Mouse (Mus musculus) embryonic facial prominence, embryonic 14.5 days (tissue): ENCODE measurements around the gene Hspb1. TPM values are rescaled to one million over a fixed set of nuclear protein-coding genes. Genes with fewer than 3 reads are reported as not detected.

Experiments
- ATAC-seq: fragments of 200-750 bp; cut with Nextera tagmentation; 2 replicates; pipeline ENCODE4 v1.8.0; 2017; ENCODE audit warnings: low read depth, moderate number of reproducible peaks, moderate TSS enrichment
- DNase-seq: peaks from one replicate; pipeline ENCODE4 v3.0.0-alpha.2; 2015; ENCODE audit warnings: low spot score
- H3K27ac ChIP-seq: fragments of 300-500 bp; sonication (generic); replicated peaks from 2 replicates; pipeline ENCODE4 v1.5.1; 2014; ENCODE audit warnings: low read depth, mild to moderate bottlenecking, low read length, moderate library complexity
- H3K27me3 ChIP-seq: fragments of 300-500 bp; sonication (generic); replicated peaks from 2 replicates; pipeline ENCODE4 v1.6.1; 2014; ENCODE audit warnings: low read length; ENCODE audit not compliant: control insufficient read depth, insufficient read depth
- H3K36me3 ChIP-seq: fragments of 300-500 bp; sonication (generic); 2 replicates; pipeline ENCODE4 v1.6.1; 2014; ENCODE audit warnings: low read length, mixed read lengths; ENCODE audit not compliant: control insufficient read depth, insufficient read depth
- H3K4me1 ChIP-seq: fragments of 300-500 bp; sonication (generic); 2 replicates; pipeline ENCODE4 v1.6.1; 2014; ENCODE audit warnings: antibody characterized with exemption, low read length; ENCODE audit not compliant: control insufficient read depth, insufficient read depth
- H3K4me2 ChIP-seq: fragments of 300-500 bp; sonication (generic); 2 replicates; pipeline ENCODE4 v1.6.1; 2014; ENCODE audit warnings: low read depth, mild to moderate bottlenecking, low read length, moderate library complexity, mixed read lengths
- H3K4me3 ChIP-seq: fragments of 300-500 bp; sonication (generic); 2 replicates; pipeline ENCODE4 v1.5.1; 2014; ENCODE audit warnings: low read depth, mild to moderate bottlenecking, low read length
- H3K9ac ChIP-seq: fragments of 300-500 bp; sonication (generic); 2 replicates; pipeline ENCODE4 v1.6.1; 2014; ENCODE audit warnings: low read depth, mild to moderate bottlenecking, low read length, moderate library complexity, mixed read lengths
- H3K9me3 ChIP-seq: fragments of 300-500 bp; sonication (generic); 2 replicates; pipeline ENCODE4 v1.6.1; 2016; ENCODE audit warnings: low read length; ENCODE audit not compliant: control insufficient read depth
- WGBS: fragments of 180-500 bp; shearing (Covaris S2); extraction: QIAGEN DNeasy Blood & Tissue Kit; methylation state at CpG from one replicate; pipeline ENCODE4 v1.1.7; 2014; 5-methylcytosine and 5-hydroxymethylcytosine counted together
- polyA plus RNA-seq: library from polyadenylated mRNA; unstranded; fragments of >200 nt; fragmentation: Nextera tagmentation; extraction: Ambion mirVana; gene quantifications from 2 replicates; pipeline ENCODE4 v1.2.1, GENCODE M21; 2014

Gene Hspb1
- polyA plus RNA-seq, 1 experiment from 2014 or later, result 522 TPM

DNA sequence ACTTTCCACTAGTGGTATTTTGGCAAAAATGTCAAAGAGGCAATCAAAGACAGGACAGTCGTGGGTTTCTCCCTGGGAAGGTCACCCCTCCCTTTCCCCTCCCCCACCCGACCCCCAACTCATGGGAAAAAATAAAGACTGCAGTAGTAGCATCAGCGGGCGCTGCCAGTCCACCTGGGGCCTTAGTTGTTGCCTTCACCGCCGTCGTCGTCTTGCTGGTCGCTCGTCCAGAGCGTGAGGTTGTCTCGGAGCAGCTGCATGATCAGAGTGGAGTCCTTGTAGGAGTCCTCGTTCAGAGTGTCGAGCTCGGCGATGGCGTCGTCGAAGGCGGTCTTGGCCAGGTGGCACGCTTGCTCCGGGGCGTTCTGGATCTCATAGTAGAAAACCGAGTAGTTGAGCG, 23.1 kb downstream of the Hspb1 start:
- H3K27ac ChIP-seq, result no peak overlapping the region
- no peak for ATAC-seq
- H3K4me1 ChIP-seq, result no peaks in the 10 kb centered on the region
- H3K36me3 ChIP-seq, result peaks cover 75% of the 10 kb centered on the region
- H3K4me3 ChIP-seq, result no peak overlapping the region
- H3K9me3 ChIP-seq, result no peaks in the 10 kb centered on the region
- H3K4me2 ChIP-seq, result no peak overlapping the region
- no peak for DNase-seq
- WGBS, result 86% methylated on average over 25 of the region's 25 CpGs
- H3K9ac ChIP-seq, result no peak overlapping the region
- H3K27me3 ChIP-seq, result no peaks in the 10 kb centered on the region

DNA sequence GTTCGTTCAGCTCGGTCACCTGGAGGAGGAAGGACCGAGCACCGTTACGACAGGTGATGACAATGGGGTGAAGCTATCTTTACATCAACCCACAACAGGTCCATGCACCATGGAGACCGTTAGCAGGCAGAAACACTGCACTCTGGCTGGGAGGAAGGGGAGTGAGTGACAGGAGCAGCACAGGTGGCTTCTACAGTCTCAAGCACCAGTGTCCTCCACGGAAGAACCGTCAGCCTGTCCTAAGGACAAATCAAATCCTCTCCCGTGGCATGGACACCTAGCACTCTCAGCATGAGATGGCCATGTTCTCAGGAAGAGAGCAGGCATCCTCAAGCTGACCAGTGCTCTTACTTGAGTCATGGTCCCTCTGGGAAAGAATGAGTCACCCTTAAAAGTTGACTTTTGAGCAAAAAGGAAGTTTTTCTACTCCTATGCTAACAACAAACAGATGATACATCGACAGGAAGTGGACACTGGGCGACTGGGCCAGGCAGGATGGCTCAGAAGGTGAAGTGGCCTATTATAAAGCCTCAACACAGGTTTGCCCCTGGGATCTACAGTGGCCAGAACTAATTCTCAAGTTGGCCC, 24.0 kb downstream of the Hspb1 start:
- no peak overlapping the region for H3K27ac ChIP-seq
- DNase-seq (no peak), ATAC-seq (no peak)
- H3K4me1 ChIP-seq, result no peaks in the 10 kb centered on the region
- H3K36me3 ChIP-seq, result peaks cover 83% of the 10 kb centered on the region
- no peaks in the 10 kb centered on the region for H3K27me3 ChIP-seq
- no peak overlapping the region for H3K4me2 ChIP-seq
- H3K4me3 ChIP-seq, result no peak overlapping the region
- 84% methylated on average over 11 of the region's 11 CpGs for WGBS
- no peak overlapping the region for H3K9ac ChIP-seq
- H3K9me3 ChIP-seq, result no peaks in the 10 kb centered on the region

DNA sequence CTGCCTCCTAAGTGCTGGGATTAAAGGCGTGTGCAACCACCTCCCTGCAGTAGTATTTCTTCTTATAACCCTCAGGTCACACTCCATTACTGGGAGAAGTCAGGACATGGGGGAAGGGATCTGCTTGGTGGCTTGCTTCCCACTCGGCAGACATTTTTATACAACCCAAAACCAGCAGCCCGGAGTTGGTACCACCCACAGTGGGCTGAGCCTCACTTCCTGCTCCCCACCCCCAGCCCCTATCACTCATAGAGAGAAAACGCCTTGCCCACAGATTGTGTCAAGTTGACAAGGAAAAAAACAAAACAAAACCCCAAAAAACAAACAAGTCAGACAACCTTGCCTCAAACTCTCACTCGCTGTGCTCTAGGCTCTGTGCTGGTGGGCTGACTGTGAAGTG, 25.5 kb downstream of the Hspb1 start:
- WGBS, result 81% methylated on average over 5 of the region's 5 CpGs
- Histone ChIP-seq H3K9ac (no peak overlapping the region), H3K4me2 (no peak overlapping the region), H3K4me3 (no peak overlapping the region), H3K36me3 (peaks cover 79% of the 10 kb centered on the region), H3K27ac (no peak overlapping the region), H3K9me3 (no peaks in the 10 kb centered on the region), H3K4me1 (no peaks in the 10 kb centered on the region), H3K27me3 (no peaks in the 10 kb centered on the region)
- DNase-seq (no peak), ATAC-seq (no peak)

DNA sequence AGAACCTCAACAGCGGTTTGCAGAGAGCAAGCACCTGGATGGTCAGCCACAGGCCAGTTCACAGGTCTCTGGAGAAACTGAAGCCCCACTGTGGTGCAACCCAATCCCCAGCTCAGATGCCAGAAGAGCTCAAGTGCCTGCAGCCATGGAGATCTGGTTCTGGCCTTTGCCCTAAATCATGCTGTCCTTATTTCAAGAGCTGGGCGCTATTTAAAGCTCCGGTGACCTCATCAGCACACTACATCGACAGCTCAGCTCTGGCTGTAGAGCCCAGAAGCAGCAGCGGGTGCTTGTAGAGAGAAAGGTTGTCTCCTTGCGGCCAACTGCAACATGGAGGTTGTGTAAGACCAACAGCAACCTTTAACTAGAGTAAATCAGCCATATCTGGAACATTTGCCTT, 26.4 kb downstream of the Hspb1 start:
- Histone ChIP-seq H3K27me3 (no peaks in the 10 kb centered on the region), H3K9me3 (no peaks in the 10 kb centered on the region), H3K36me3 (peaks cover 79% of the 10 kb centered on the region), H3K27ac (no peak overlapping the region), H3K9ac (no peak overlapping the region), H3K4me2 (no peak overlapping the region), H3K4me3 (no peak overlapping the region), H3K4me1 (no peaks in the 10 kb centered on the region)
- WGBS, result 89% methylated on average over 6 of the region's 6 CpGs
- ATAC-seq, result no peak
- DNase-seq, result no peak

DNA sequence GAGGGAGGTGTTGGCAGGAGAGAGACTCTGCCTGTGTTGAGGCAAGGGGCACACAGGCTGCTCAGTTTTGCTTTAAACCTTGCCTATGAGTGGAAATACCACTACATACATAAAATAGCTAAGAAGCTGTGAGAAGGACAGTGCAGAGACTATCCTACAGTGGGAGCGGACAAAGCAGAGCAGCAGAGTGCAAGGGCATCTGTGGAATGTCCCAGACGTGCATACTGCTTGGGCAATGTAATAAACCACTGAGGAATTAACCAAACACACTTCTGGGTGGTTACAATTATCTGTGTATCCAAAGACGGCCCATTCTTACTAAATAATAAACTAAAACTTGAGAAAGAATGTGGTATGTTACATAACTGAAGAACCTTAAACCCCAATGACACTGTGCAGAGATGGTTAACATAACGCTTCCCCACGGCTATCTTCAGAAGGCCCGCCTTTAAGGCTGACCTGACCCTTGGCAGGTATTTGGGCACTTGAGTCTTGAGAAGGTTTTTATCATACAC, 28.4 kb downstream of the Hspb1 start:
- no peak overlapping the region for H3K9ac ChIP-seq
- WGBS, result 86% methylated on average over 6 of the region's 6 CpGs
- no peaks in the 10 kb centered on the region for H3K4me1 ChIP-seq
- H3K27me3 ChIP-seq, result no peaks in the 10 kb centered on the region
- H3K27ac ChIP-seq, result no peak overlapping the region
- ATAC-seq (no peak), DNase-seq (no peak)
- peaks cover 76% of the 10 kb centered on the region for H3K36me3 ChIP-seq
- H3K4me3 ChIP-seq, result no peak overlapping the region
- no peak overlapping the region for H3K4me2 ChIP-seq
- no peaks in the 10 kb centered on the region for H3K9me3 ChIP-seq

DNA sequence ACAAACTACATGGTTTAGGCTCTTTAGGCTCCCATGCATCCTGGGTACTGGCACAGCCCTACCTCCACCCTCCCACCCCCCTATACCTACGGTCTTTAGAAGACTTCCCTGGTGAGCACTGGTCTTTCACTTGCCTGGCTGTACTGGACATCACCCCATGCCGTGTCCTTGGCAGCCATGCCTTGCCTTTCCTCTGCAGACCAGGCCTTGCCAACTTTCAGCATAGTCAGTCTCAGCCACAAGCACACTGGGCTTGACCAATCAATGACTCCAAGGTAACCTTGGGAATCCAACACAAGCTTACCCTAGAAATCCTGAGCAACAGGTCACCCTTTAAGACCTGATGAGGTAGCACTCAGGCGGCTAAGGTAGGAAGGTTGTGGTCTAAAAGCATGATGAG, 28.9 kb downstream of the Hspb1 start:
- WGBS, result 85% methylated on average over 3 of the region's 3 CpGs
- Histone ChIP-seq H3K4me3 (no peak overlapping the region), H3K9ac (no peak overlapping the region), H3K9me3 (no peaks in the 10 kb centered on the region), H3K27ac (no peak overlapping the region), H3K27me3 (no peaks in the 10 kb centered on the region), H3K36me3 (peaks cover 76% of the 10 kb centered on the region), H3K4me1 (no peaks in the 10 kb centered on the region), H3K4me2 (no peak overlapping the region)
- no peak for ATAC-seq
- DNase-seq, result no peak

DNA sequence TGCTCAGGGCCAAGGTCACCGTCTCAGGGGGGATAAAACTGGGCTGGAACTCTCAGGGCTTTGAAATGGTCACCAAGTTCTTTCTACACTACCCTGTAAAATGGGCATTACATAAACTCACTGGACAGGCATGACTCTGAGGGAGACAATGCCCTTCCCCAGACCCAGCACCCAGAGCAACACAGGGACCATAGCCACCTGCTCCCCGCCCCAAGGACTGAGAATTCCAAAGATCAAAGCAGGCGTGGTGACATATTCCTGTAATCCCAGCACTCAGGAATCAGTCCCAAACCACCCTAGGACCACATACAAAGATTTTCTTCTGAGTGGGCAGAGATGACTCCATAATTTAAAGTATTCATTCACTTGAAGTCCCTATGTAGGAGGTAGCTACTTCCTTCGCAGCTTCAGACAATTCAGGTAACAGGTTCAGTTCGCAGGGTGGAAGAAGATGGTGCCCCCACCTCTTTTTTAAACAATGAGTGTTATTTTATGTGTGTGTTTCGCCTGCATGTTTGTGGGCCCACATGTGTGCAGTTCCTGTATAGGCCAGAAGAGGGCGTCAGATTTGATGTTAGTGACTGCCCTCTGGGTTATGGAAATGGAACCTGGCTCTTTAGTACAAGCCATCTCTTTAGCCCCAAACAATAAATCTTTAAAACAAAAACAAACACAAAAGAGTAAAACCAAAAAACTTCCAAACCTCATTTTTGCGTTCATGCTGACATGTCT, 29.8 kb downstream of the Hspb1 start:
- Histone ChIP-seq H3K9ac (no peak overlapping the region), H3K4me3 (no peak overlapping the region), H3K9me3 (no peaks in the 10 kb centered on the region), H3K27me3 (no peaks in the 10 kb centered on the region), H3K4me2 (no peak overlapping the region), H3K4me1 (no peaks in the 10 kb centered on the region), H3K27ac (no peak overlapping the region), H3K36me3 (peaks cover 76% of the 10 kb centered on the region)
- DNase-seq (no peak), ATAC-seq (no peak)
- WGBS, result 89% methylated on average over 8 of the region's 8 CpGs

DNA sequence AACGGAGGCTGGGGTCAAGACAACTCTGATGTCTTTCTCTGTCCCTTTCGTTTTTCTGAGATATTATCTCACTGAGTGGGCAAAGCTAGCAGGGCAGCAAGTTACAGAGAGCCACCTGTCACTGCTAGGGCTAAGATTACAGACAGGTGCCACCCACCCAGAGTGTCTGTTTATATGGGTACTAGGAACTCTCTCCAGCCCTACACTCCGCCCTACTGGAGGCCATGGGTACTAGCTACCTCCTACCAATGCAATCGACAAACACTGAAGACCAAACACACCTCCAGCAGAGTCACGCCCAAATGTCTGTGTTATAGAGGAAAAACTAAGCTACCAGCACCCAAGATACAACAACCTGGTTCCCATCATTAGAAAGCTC, 30.3 kb downstream of the Hspb1 start:
- Histone ChIP-seq H3K27ac (no peak overlapping the region), H3K9ac (no peak overlapping the region), H3K4me3 (no peak overlapping the region), H3K9me3 (no peaks in the 10 kb centered on the region), H3K4me2 (no peak overlapping the region), H3K4me1 (no peaks in the 10 kb centered on the region), H3K27me3 (no peaks in the 10 kb centered on the region), H3K36me3 (peaks cover 77% of the 10 kb centered on the region)
- ATAC-seq, result no peak
- 91% methylated on average over 5 of the region's 5 CpGs for WGBS
- DNase-seq, result no peak

DNA sequence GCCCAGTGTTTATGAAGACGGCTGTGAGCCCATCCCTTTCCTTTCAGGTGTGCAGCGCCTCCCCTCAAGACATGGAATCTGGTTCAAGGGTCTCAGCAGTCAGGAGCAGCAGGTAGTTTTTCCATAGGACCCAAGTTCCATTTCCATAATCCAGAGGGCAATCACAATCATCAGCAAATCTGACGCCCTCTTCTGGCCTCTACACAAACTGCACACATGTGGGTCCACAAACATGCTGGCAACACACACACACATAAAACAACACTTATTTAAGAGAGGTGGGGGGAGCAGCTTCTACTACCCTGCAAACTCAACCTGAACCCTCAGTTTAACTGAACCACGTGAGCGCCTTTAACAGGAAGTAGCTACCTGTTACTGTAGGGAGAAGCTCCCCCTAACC, 30.9 kb downstream of the Hspb1 start:
- WGBS, result 98% methylated on average over 5 of the region's 5 CpGs
- DNase-seq (no peak), ATAC-seq (no peak)
- Histone ChIP-seq H3K27me3 (no peaks in the 10 kb centered on the region), H3K4me1 (no peaks in the 10 kb centered on the region), H3K9ac (no peak overlapping the region), H3K9me3 (no peaks in the 10 kb centered on the region), H3K4me3 (no peak overlapping the region), H3K27ac (no peak overlapping the region), H3K36me3 (peaks cover 81% of the 10 kb centered on the region), H3K4me2 (no peak overlapping the region)
